Mouse (Mus musculus) kidney, postnatal 0 days (tissue): ENCODE measurements at regions not wholly inside any gene's neighbourhood (a gene's known extent, or its start where the extent isn't known, plus 50 kb on each side); places are given as distances from the start of the nearest gene placed in this dataset.

Source experiments
- ATAC-seq: fragments of 200-750 bp; cut with Nextera tagmentation; replicated peaks from 2 replicates; pipeline ENCODE4 v1.8.0; 2017; ENCODE audit warnings: low read depth, moderate number of reproducible peaks, moderate TSS enrichment, moderate library complexity; ENCODE audit not compliant: low FRiP score
- DNase-seq: peaks from one replicate; pipeline ENCODE4 v3.0.0-alpha.2; 2016; ENCODE audit warnings: low spot score
- H3K27ac ChIP-seq: fragments of 300-500 bp; sonication (generic); 2 replicates; pipeline ENCODE4 v1.5.1; 2014; ENCODE audit warnings: mild to moderate bottlenecking
- H3K27me3 ChIP-seq: fragments of 300-500 bp; sonication (generic); 2 replicates; pipeline ENCODE4 v1.6.1; 2014; ENCODE audit warnings: low read length, mixed read lengths; ENCODE audit not compliant: insufficient read depth
- H3K36me3 ChIP-seq: fragments of 300-500 bp; sonication (generic); 2 replicates; pipeline ENCODE4 v1.6.1; 2014; ENCODE audit warnings: low read length, mixed read lengths; ENCODE audit not compliant: insufficient read depth
- H3K4me1 ChIP-seq: fragments of 300-500 bp; sonication (generic); replicated peaks from 2 replicates; pipeline ENCODE4 v1.6.1; 2014; ENCODE audit warnings: antibody characterized with exemption, low read length, mixed read lengths; ENCODE audit not compliant: insufficient read depth
- H3K4me2 ChIP-seq: fragments of 300-500 bp; sonication (generic); 2 replicates; pipeline ENCODE4 v1.6.1; 2014; ENCODE audit warnings: mild to moderate bottlenecking, low read length, moderate library complexity, mixed read lengths
- H3K4me3 ChIP-seq: fragments of 300-500 bp; sonication (generic); replicated peaks from 2 replicates; pipeline ENCODE4 v1.5.1; 2014; ENCODE audit warnings: low read depth, low read length
- H3K9ac ChIP-seq: fragments of 300-500 bp; sonication (generic); 2 replicates; pipeline ENCODE4 v1.6.1; 2014; ENCODE audit warnings: low read depth, low read length
- H3K9me3 ChIP-seq: fragments of 300-500 bp; sonication (generic); replicated peaks from 2 replicates; pipeline ENCODE4 v1.6.1; 2016; ENCODE audit warnings: low read length, inconsistent platforms, mixed read lengths
- CTCF ChIP-seq: IDR thresholded peaks from 2 replicates; pipeline ENCODE4 v1.5.1; 2016; ENCODE audit warnings: antibody characterized with exemption, low read depth, mild to moderate bottlenecking, moderate library complexity
- WGBS: fragments of 180-500 bp; shearing (Covaris S2); extraction: QIAGEN DNeasy Blood & Tissue Kit; methylation state at CpG from one replicate; pipeline ENCODE4 v1.1.7; 2014; 5-methylcytosine and 5-hydroxymethylcytosine counted together

DNA sequence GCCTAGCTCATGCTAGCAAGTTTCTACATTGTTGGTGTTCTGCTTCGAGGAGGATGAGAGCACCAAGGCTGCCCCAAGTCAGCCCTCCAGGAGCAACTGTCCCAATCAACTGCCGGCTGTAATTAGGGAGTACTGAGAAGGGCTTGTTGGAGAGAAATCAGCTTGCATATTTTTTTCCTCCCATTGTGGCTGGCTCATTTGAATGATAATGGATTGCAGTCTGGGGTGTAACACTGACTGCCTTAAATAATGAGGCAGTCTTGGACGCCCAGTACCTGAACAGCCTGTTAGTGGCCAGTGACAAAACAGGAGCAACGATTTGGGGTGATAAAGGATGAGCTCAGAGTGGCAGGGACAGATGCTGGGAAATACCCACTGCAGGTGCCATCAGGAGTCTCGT lies 382.8 kb upstream of the Smim15 start:
- no peaks in the 10 kb centered on the region for H3K27me3 ChIP-seq
- H3K36me3 ChIP-seq: no peaks in the 10 kb centered on the region
- no peaks in the 10 kb centered on the region for H3K4me1 ChIP-seq
- no peak for TF ChIP-seq CTCF
- no peak overlapping the region for H3K9ac ChIP-seq
- no peak for DNase-seq
- no peak overlapping the region for H3K4me2 ChIP-seq
- WGBS: 32% methylated on average over 5 of the region's 5 CpGs
- H3K9me3 ChIP-seq: no peaks in the 10 kb centered on the region
- no peak overlapping the region for H3K27ac ChIP-seq
- H3K4me3 ChIP-seq: no peak overlapping the region
- no peak for ATAC-seq

DNA sequence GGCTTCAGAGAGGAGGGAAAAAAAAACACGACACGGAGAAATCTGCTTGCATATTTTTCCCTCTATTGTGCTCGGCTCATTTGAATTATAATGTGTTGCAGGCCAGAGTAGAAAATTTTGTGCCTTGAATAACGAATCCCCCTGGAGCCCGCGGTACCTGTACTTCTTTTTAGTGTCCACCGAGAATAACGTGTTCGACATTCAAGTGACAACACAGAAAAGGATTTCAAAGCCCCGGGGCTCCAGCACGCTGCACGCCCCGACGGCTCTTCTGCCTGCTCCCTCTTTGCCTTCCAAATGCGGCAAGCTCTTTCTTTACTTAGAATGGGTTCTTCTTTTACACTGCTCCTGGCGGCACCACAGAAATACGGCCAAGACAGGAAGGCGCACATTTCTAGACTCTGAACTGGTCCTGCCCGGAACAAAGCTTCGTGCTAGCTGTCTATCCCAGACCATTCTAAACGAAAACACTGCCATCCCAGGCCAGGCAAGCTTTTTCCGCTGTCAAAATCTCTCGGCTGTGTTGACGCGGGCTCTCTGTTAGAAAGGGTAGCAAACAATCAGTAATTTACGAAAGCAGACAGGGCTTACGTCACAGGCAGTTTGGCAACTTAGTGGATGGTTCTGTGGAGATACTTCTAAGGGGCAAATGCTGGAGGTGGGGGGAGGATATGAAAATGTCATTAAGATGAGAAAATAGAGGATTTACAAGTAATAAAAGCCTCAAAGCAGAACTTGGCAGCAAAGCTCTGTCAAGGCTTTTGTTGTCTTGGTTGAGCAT lies 398.2 kb upstream of the Smim15 start:
- Histone ChIP-seq H3K9ac (peak overlapping the region; percentile 40; the same call in 1 of the 2 replicates), H3K4me2 (peak overlapping the region; percentile 78), H3K27me3 (no peaks in the 10 kb centered on the region), H3K4me1 (0 out of 2 replicates have a peak, but pooled peaks cover 5% of the 10 kb centered on the region), H3K27ac (no peak overlapping the region), H3K4me3 (peak overlapping the region; percentile 41), H3K36me3 (no peaks in the 10 kb centered on the region), H3K9me3 (no peaks in the 10 kb centered on the region)
- ATAC-seq (0 out of 2 replicates have a peak, but pooled peaks have one; percentile 36), DNase-seq (peak; percentile 69)
- TF ChIP-seq CTCF: no peak
- 5% methylated on average over 27 of the region's 27 CpGs for WGBS

DNA sequence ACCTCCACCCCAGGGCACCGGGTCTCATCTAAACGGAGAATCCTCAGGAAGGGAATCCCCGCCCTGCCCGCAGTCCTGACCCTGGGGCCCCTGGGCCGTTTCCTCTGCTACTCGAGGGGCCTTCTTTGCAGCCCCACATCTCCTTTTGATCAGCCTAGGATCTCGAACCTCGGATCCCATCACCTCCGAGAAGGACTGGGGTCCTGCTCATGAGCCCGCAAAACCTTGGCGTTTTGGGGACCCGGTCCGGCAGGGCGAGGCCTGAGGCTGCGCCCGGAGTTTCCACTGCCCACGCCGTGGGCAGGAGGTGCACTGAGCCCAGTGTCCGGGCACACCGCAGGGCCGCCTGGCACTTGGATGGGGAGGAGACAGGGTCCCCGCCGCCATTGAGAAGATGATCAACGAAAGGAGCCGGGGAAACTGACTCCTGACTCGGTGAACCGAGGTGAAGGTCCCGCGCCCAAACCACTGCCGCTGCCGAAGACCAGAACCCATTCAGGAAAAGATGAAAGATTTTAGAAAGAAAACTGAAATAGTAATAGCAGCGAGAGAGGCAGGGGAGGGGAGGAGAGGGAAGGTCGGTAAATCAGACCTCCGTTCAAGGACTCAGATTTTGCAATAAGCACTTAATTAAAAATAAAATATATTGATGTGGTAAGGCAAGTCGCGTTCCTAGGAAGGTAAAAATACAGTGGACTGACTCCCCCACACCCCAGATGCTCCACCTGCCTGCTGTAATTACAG lies 399.0 kb upstream of the Smim15 start:
- peak; percentile 7 for DNase-seq
- ATAC-seq: no peak
- Histone ChIP-seq H3K36me3 (no peaks in the 10 kb centered on the region), H3K9ac (peak overlapping the region; percentile 40; the same call in 1 of the 2 replicates), H3K4me2 (peak overlapping the region; percentile 78), H3K4me3 (peak overlapping the region; percentile 41), H3K9me3 (no peaks in the 10 kb centered on the region), H3K4me1 (0 out of 2 replicates have a peak, but pooled peaks cover 5% of the 10 kb centered on the region), H3K27me3 (no peaks in the 10 kb centered on the region), H3K27ac (no peak overlapping the region)
- TF ChIP-seq CTCF: no peak
- WGBS: 5% methylated on average over 36 of the region's 36 CpGs

DNA sequence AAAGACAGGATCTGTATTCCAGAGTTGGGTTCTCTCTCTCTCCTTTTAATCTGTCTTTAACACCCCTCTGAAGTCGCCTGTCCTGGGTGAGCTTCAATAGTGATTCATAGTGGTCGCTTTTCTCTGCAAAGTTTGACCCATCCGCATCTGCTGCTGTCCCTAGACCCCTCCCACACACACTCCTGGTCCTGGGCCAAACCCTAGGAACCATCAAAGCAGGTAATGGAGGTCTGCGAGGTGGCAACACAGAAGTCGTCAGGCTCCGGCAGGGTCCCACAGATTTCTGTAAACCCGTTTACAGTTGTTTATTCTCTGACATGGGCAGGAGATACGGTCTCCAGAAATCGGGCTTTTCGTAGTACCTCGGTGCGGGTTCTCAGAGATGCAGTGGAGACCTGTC lies 399.5 kb upstream of the Smim15 start:
- Histone ChIP-seq H3K27me3 (no peaks in the 10 kb centered on the region), H3K4me3 (peak overlapping the region; percentile 41; the same call in 1 of the 2 replicates), H3K9me3 (no peaks in the 10 kb centered on the region), H3K9ac (0 out of 2 replicates have a peak overlapping the region, but pooled peaks have one; percentile 40), H3K36me3 (no peaks in the 10 kb centered on the region), H3K4me2 (peak overlapping the region; percentile 78), H3K27ac (no peak overlapping the region), H3K4me1 (0 out of 2 replicates have a peak, but pooled peaks cover 5% of the 10 kb centered on the region)
- DNase-seq (no peak), ATAC-seq (no peak)
- no peak for TF ChIP-seq CTCF
- 48% methylated on average over 12 of the region's 12 CpGs for WGBS

DNA sequence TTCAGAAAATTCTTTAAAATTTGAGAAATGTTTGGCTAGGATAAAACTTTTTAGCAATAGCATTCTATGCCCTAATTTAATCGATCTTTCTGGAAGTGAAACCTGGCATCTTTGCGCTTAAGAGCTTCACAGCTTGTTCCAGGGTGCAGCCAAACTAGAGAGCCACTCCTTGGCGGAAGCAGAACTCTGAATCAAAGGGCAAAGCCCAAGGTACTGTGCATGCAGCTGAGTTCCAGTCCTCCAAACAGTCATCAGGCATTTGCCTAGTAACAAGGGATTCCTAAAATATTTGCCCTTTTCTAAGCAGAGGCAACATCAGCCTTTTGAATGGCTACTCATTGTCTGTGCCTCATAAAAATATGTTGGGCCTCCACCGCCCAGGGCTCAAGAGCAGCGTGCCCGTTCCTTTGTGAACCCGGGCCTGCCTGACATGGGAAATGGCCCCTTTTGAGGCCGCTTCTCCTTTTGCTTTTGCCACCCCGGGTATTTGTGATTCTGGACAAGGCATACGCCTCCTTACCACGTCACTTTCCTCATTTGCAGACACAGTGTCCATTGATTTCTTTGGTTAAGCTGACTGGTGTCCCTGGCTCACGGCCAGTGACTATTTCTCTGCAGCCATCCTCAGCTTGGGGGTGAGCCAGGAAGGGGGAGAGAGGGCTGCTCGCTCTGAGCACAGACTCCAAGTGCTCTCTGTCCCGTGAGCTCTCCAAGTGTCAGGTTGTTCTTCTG lies 402.2 kb upstream of the Smim15 start:
- Histone ChIP-seq H3K27ac (no peak overlapping the region), H3K4me1 (0 out of 2 replicates have a peak, but pooled peaks cover 5% of the 10 kb centered on the region), H3K36me3 (no peaks in the 10 kb centered on the region), H3K9ac (no peak overlapping the region), H3K27me3 (no peaks in the 10 kb centered on the region), H3K4me3 (no peak overlapping the region), H3K9me3 (no peaks in the 10 kb centered on the region), H3K4me2 (no peak overlapping the region)
- DNase-seq: no peak
- ATAC-seq: no peak
- 70% methylated on average over 14 of the region's 14 CpGs for WGBS
- TF ChIP-seq CTCF: no peak

DNA sequence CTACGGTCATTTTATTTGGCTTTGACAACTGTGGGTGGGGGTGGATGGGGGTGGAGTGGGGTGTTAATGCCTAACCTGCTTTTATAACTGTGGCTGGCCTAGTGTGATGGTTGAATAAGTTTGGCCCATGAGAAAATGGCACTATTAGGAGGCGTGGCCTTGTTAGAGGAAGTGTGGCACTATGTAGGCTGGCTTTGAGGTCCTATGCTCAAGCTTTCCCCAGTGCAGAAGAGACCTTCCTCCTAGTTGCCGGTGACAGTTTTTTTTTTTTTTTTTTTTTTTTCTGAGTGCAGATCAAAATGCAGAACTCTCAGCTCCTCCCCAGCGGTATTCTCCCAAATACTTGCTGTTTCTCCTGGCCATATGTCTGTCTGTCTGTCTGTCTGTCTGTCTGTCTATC lies 404.6 kb upstream of the Smim15 start:
- DNase-seq (peak; percentile 34), ATAC-seq (peak; percentile 92)

More for the DNA sequence above, 404.6 kb upstream of the Smim15 start:
- H3K27ac ChIP-seq: no peak overlapping the region
- no peaks in the 10 kb centered on the region for H3K27me3 ChIP-seq
- H3K9ac ChIP-seq: no peak overlapping the region
- no peak overlapping the region for H3K4me3 ChIP-seq
- H3K9me3 ChIP-seq: no peaks in the 10 kb centered on the region
- no peak for TF ChIP-seq CTCF
- H3K4me2 ChIP-seq: no peak overlapping the region
- no peaks in the 10 kb centered on the region for H3K4me1 ChIP-seq
- WGBS: 52% methylated on average over 4 of the region's 4 CpGs
- H3K36me3 ChIP-seq: no peaks in the 10 kb centered on the region
